Mouse (Mus musculus): ENCODE results near the gene Ubap1.

The Ubap1 gene

DNA sequence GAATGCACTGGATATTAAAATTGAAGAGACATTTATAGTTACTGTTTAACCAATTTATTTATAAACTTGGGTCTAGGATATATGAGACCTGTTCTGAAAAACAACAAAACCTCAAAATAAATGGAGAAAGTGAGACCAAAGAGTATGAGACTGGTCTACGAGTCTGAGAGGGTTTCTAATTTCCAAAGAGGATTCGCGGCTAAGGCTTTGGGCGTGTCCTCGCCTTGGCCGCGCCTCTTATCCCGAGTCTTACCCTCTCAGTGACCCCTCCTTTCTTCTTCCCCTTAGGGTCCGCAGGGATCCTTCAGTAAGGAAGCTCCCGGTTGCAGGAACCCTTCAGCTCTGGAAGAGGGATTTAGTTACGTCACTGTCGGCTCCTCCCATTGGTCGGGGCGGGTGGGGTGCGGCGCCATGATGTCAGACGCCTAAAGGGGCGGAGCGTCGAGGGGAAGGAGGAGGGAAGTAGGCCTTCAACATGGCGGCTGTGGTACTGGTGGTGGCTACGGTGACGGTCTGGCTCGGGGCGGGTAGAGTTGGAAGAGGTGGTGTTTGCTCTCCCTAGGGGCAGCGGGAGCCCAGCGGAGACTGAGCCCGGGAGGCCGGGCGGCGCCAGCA is at the start of gene Ubap1:
Gene Ubap1, plus strand, starts transcription at position 413 of the 615 bp plus-strand sequence.
- DNase-seq (ENCODE audit: low read depth, low spot score), result peak; percentile 99

DNA sequence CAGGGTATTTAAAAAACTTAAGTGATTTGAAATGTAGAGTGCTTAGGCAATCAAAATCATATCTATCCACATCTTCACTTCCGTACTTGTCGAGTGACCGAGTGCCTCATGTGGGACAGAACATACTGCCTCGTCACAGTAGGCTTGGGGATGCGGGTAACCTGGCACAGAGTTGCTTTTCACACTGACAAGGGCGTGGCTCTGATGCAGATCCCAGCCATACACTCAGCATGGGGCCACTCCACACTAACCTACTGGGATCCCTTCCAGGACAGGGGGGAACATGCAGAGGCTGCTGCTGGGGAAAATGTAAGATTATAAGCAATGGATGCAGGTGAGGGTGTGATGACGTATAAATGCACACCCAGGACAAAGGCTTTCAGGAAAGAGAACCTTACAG is 45.1 kb upstream of the Ubap1 start:
- peak; percentile 55 for DNase-seq (ENCODE audit: low read depth, low spot score)

DNA sequence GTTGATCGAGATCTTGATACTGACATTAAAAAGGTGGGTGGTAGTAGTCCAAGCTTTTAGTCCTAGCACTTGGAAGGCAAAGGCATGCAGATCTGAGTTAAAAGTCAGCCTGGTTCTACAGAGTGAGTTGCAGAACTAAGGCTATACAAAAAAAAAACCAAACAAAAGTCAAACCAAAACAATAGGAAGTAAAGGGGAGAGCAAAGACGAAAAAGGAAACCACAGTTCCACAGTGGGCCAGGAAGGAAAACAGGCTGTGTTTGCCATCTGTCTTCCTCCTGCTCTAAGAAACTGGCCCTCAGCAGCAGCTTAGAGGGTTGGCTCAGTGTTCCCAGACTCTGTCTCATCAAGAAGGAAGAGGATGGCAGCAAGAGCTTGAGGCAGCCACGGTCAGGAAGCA is 44.5 kb upstream of the Ubap1 start:
- DNase-seq (ENCODE audit: low read depth, low spot score), result no peak

DNA sequence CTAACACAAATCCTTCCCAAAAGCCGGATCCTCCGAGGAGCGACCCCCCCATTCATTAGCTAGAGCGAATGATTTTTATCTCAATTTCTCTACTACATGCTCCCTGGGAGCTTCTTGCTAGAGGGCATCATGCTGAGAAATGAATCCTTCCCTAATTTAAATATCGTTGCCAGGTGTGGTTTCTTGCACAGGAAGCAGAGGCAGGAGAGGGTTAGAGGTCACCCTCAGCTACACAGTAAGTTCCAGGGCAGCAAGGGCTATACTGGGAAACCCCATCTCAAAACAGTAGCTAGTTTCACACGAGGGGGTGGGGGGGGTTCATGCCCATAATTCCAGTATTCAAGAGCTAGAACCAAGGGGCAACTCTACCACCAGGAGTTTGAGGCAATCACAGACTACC is 41.4 kb upstream of the Ubap1 start:
- DNase-seq (ENCODE audit: low read depth, low spot score), result peak; percentile 60

DNA sequence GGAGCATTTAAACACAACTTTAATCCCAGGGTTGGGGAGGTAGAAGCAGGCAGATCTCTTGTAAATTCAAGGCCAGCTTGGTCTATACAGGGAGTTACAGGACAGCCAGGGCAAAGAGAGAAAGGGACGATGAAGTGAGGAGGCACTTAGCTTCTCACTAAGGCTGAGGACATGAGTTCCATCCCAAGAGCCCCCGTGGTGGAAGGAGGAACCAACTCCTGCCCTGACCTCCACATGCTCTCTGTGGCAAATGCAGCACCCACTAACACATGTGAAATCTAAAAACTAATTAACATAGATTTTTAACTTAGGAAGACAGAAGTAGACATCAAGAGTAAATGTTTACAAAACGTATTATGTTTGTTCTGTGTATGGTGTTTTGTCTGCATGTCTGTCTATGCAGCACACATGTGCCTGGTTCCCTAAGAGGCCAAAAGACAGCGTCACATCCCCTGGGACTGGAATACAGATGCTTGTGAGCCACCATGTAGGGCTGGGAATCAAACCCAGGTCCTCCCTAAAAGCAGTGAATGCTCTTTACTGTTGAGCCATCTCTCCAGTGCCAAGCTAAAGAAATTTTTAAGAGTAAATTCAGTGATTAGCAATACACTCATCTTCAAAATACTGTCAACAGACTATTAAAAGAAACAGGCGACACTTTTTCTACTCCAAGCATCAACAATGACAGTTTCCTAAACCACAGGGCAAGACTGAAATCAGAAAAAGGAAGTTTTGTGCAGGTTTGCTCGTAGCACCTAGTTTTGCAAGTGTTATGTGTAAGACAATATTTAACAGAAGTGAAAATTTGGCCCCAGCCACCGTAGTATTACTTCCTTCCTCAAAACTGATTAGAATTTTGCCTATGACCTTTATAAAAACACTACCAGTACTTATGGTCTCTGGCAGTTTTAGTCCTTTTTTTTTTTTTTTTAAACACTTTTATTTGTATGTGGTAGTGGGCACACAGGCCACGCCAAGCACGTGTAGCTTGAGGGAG is 37.9 kb upstream of the Ubap1 start:
- DNase-seq (ENCODE audit: low read depth, low spot score), result no peak

DNA sequence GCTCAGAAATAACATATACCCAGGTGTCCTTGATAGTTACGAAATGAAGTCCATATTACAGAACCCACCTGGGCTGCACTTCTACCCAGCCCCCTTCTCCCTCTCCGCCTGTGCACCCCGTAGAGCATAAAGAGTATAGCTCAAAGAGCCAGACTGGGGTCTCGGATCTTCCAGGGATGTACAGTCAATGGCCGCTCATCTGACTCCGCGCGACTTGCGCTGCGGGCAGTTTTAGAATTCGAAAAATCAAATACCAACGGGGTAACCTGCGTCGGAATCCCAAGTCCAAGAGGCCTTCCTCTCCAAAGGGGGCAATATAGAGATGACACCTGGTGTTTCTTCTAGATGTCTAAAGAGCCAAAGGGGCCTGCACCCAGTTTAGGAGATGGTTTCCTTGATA is 35.1 kb upstream of the Ubap1 start:
- DNase-seq (ENCODE audit: low read depth, low spot score), result no peak

DNA sequence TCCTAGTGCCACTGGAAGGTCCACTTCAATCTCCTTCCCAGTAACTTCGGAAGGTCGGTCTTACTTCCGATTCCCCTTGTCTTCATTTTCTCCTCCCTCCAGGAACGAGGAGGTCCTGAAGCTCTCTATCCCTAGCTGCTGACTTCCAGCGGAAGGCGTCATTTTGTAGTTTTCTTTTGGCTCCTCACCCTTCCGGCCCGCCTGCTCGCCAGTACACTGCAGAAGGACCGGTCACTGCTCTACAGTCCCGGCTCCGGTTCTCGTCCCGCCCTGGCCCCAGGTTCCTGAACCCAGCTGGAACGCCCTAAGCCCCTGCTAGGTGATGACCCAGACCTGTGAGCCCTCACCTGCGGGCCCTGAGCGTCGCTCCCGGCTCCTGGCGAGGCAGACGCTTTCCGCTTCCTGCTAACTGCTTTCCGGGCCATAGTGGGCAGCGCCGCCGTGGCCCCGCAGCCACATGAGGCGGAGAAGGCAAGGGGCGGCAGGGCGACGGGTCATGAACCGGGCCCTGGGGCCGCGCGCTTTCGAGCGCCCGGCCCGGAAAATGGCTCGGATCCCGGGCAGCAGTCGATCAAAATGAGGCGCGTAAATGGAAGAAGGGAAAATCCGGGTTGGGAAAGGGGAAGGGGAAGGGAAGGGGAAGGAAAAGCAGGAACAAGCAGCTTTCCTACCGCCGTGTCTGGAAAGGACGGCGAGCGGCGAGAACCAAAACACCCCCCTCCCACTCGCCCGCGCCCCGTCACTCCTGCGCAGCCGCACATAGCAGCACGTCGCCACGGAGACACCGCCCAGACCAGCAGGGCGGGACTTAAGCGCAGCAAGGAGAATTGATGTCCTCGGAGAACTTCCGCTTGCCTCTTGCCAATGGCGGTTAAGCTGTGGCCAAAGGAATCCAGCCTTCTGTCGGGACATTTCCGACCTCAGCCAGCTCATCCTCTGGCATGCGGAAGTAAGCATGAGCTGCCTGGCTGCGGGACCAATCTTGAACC is 34.4 kb upstream of the Ubap1 start, which contains the start of gene Dcaf12:
Gene Dcaf12, minus strand, starts transcription at position 749 of the 989 bp plus-strand sequence.
- DNase-seq (ENCODE audit: low read depth, low spot score), result peak; percentile 99

DNA sequence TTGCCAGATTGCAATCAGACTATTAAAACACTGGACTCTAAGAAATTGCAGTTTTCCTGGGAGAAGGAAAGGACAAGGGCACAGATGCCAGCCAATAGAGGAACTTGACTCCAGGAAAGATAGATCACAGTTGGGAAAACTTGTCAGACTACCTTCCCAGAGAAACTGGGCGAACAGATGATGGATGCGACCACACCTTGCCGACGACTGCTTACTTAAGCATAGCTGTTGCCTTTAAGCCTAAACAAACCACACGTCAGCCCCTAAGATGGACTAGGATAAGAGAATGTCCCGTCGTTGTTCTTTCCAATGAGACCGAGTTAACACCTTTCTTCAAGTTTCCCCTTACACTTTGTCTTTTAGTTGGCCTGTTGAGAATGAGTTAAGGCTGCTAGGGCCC is 33.6 kb upstream of the Ubap1 start:
- no peak for DNase-seq (ENCODE audit: low read depth, low spot score)

DNA sequence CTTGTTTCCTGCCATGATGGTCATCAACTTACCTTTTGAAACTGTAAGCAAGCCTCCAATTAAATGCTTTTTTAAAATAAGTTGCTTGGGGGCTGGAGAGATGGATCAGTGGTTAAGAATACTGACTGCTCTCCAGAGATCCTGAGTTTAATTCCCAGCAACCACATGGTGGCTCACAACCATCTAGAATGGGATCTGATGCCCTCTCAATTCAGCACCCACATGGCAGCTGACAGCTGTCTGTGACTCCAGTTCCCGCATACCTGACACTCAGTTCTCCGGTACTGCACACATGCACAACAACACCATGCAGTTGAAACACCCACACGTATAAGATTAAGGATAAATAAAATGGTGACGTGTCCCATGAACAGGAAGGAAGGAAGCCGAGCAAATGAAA is 30.5 kb upstream of the Ubap1 start:
- DNase-seq (ENCODE audit: low read depth, low spot score), result no peak

DNA sequence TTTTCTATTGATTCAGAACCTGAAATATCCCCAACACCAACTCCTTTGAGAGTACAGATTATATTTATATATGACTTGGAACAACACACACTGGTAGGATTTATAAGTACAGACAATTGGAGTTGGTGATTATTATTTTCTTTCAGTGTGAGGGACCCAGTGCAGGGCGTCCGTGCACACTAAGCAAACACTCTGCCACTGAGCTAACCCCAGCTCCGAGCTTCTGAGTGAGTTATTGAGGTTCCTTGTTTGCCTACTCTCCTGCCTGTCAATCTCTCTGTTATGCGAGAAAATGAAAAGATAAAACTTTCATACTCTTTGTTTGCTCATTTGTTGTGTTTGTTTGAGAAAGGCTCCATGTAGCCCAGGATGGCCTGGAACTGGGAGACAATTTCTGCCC is 27.8 kb upstream of the Ubap1 start:
- no peak for DNase-seq (ENCODE audit: low read depth, low spot score)

DNA sequence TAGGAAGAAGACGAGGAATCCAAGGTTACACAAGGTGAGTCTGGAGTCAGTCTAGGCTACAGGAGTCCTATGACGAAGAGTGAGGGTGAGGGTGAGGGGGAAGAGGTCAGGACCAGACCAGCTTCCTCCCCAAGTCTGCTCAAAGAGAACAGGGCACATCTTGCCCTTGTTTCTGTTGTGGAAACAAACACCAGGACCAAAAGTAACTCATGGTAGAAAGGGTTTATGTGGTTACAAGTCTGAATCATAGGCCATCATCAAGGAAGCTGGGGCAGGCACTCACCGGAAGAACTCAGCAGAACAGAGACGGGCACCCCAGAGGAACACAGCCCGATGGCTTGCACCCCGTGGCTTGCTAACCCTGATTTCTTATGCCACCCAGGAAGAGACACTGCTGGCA is 21.9 kb upstream of the Ubap1 start:
- no peak for DNase-seq (ENCODE audit: low read depth, low spot score)

DNA sequence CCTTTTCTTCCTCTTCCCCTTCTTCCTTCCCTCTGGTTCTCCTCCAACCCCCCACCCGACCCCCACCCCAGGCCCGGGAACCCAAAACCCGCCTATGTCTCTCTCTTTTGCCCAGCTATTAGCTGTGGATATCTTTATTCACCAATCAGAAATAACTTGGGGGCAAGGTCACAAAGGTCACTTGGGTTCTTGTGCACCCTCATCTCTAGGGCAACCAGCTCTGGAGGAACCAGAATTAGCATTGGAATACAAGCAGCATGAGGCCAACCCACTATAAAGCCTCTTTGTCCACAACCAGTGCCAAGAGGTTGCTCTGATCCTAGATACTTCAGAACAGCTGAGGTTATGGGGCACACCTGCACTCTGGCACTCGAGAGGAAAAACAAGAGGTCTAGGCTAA is 19.3 kb upstream of the Ubap1 start:
- DNase-seq (ENCODE audit: low read depth, low spot score), result peak; percentile 86

DNA sequence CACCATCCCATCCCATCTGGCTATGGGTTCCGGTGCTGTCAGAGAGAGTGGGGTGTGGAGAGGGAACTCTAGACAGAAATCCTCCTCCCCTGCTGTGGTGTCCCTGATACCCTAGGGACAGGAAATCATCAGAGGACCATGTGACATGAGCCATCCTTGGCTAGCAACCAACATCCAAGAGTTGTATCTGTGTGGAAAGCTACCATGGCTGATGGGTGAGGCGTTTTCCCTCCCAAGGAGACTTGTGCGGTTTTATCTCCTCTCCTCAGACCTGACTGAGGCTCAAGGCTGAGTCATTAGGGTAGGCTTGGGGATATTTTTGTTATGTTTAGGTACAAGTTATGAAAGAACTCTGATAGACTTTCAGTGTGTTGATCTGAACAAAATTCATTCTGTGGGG is 17.7 kb upstream of the Ubap1 start:
- no peak for DNase-seq (ENCODE audit: low read depth, low spot score)

DNA sequence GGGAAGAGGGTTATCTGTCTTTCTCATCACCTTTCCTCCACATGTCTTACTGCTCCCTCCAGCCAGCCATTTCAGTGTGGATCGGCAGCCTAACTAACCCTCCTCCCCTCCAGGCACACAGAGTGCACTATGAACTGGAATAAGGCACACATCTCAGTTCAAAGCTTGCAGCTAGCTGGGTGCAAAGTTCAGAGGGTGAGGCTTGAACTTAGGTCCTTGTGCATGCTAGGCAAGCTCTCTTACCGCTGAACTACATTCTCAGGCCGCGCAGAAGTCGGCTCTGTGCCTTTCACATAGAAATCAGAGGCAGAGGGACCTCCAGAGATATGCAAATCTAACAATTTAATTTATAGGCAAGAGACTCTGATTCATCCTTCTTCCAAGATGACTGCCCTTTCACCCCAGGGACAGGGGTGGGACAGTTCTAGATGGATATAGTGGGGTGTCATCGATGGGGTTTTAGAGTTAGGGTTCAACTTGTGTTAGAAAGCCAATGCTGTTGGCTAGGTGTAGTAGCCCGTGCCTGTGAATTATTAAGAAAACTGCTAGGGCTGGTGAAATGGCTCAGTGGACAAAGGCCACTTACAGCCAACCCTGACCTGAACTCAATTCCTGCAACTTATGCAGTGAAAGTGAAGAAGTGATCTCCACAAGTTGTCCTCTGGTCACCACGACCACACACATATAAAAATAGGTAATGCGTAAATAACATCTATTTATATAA is 16.9 kb upstream of the Ubap1 start:
- DNase-seq (ENCODE audit: low read depth, low spot score), result no peak

DNA sequence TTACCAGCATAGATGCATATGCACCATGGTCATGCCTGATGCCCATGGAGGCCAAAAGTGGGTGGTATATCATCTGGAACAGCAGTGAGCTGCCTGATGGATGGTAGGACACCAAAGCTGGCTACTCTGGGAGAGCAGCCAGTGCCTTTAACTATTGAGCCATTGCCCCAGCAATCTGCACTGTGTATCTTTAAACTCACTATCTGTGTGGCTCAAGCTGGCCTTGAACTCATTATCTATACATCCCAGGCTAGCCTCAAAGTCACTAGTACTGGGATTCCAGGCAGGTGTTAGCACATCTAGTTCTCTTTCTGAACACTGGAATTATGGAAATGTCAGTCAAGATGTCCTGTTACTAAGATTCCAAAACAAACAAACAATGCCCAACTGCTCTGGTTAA is 12.2 kb upstream of the Ubap1 start:
- DNase-seq (ENCODE audit: low read depth, low spot score), result no peak

DNA sequence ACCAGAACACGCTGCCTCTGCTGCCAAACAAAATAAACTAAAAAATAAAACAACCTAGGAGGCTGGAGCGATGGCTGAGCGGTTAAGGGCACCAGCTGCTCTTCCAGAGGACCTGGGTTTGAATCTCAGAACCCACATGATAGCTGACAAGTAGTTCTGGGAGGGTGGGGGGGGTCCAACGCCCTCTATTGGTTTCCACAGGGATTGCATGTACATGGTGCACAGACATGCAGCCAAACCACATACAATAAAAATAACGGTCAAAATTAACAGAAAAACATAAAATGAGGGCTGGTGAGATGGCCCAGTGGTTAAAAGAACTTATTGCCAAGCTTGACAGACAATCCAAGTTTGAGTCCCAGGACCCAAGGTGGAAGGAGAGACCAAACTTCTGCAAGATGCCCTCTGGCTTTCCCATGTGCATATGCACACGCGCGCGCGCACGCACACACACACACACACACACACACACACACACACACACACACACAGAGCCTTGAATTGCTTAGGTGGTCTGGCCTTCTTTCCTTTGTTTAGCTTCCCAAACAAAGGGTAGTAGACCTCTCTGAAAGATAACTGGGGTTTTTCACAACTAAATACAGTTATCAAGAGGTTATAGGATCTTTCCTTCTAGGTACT is 7.8 kb upstream of the Ubap1 start:
- DNase-seq (ENCODE audit: low read depth, low spot score), result peak; percentile 63

DNA sequence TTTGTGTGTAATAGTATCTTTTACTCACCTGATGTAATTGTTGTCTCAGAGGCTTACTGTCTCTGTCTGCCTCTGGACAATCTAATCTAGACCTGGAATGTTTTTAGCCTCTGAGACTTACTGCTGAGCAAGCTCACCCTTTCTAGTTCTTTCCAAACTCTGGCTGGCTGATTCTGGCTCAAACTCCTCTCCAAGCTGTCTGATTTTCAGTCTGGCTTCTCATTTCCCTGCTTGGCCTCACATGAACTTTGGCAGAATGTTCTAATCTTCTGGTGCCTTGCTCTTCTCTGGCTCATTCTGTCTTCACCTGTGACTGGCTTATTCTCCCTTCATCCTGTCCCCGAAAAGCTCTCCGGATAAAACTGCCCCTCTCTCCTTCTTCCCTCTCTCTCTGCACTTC is 2.8 kb upstream of the Ubap1 start:
- no peak for DNase-seq (ENCODE audit: low read depth, low spot score)

DNA sequence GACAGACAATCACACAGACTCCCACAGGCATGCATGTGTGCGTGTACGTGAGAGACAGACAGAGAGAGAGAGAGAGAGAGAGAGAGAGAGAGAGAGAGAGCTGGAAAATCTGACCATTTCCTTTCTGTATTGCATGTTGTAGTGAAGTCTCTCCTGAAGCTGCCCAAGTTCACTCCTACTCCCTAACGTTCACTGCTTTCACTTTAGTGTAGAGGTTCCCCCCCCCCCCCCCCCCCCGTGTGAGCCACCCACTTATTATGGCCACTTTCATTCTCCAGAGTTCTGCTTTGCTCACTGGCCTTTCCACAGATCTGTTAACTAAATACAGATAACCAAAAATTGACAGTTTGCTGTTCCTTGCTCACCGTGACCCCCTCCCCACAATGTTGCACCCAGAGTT is 957 bp upstream of the Ubap1 start:
- no peak for DNase-seq (ENCODE audit: low read depth, low spot score)

DNA sequence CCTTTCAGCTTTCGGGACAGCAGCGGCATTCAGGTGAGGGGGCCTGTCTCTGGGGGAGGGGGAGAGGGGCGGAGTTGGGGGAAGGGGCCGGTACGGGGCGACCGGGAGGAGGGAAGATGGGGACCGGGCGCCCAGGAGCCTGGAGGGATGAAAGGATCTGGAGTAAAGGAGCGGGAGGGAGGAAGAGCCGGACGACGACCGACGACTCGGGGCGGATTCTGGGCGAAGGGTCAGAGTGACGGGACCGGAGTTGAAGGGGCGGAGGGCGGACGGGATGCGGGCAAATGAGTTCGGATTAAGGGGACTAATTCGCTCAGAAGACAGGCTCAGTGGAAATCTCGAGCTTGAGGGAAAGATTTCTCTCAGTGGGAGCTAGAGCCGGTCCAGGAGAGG is 399 bp downstream of the Ubap1 start:
- DNase-seq (ENCODE audit: low read depth, low spot score), result no peak

DNA sequence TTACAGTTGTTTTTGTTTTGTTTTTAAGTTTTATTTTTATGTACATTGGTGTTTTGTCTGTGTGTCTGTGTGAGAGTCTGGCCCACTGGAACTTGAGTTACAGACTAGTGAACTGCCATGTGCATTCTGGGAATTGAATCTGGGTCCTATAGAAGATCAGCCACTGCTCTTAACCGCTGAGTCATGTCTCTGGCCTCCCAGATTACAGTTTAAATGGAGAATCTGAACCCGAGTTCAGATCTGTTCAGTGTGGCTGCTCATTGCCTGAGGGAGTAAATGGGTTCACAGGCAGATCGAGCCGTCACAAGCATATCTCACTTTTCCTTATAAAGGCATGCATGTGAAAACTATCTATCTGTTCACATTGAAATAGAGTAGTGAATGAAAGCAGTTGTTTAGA is 4.0 kb downstream of the Ubap1 start:
- no peak for DNase-seq (ENCODE audit: low read depth, low spot score)

DNA sequence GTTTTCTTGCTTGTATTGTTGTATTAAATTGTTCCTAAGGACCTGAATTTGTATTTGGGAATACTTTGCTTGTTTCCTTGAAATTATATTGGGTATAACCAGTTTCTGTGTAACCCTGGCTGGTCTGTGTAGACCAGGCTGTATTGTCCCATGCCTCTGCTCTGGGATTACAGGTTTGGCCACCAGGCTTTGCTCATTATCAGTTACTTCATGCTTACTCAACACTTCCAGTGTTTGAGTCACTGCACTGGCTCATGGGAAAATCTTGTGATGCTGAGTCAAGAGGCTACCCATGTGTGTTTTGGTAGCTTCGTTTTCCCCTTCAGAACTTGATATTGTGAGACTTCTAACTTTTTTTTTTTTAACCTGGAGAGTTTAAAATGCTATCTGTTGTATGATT is 4.5 kb downstream of the Ubap1 start:
- peak; percentile 37 for DNase-seq (ENCODE audit: low read depth, low spot score)

Data from ZHBTc4 (cell line).